Mouse (Mus musculus) brain, embryonic 14.5 days (tissue): ENCODE results near the gene Ubr1.

Experiments
- CTCF ChIP-seq: fragments of 200-500 bp; IDR thresholded peaks from 2 replicates; pipeline ENCODE4 v1.5.1; 2012; ENCODE audit warnings: inconsistent platforms, mild to moderate bottlenecking, moderate library complexity, borderline replicate concordance; ENCODE audit not compliant: insufficient read depth, insufficient read length; ENCODE audit errors: extremely low read depth
- POLR2A ChIP-seq: fragments of 200-500 bp; IDR thresholded peaks from 2 replicates; pipeline ENCODE4 v1.6.1; 2012; ENCODE audit warnings: mild to moderate bottlenecking, inconsistent platforms, borderline replicate concordance; ENCODE audit not compliant: poor library complexity, insufficient read depth, insufficient read length, severe bottlenecking; ENCODE audit errors: extremely low read depth

DNA sequence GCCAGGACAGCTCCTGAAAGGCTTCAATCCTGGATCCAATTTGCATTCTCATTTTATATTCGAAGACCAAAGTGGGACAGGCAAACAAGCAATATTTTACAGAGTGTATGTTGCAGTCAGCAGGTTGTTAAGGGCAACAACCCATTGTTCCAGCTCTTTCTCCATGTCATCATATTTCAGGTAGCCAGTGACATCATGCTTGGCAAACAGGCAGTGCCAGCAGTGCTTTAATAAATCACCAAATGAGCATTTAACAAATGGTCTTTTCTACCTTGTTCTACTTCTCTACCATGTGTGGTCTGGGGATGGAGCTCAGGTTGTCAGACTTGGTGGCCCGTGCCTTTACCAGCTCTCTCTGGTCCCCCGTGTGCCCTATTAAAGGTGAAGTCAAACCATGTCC lies 112.4 kb downstream of the Ubr1 start:
- TF ChIP-seq POLR2A, result no peak
- TF ChIP-seq CTCF, result no peak
